Mouse (Mus musculus): ENCODE measurements at regions not wholly inside any gene's neighbourhood (a gene's known extent, or its start where the extent isn't known, plus 50 kb on each side); places are given as distances from the start of the nearest gene placed in this dataset.
A peak's percentile ranks its signal among the peaks of the same experiment; 100 is the strongest.
"Not testable (repeated sequence)": the region's sequence is repeated elsewhere in the genome, so short reads cannot be mapped to it uniquely, and the experiment has no call there.

- DNase-seq (ENCODE audit: low spot score), result peak; percentile 65
Observed at GRCm38 (mm10) chr1:164744955-164745608, 51.4 kb upstream of the Dpt start.

GRCm38 (mm10) chr1:164744499-164744898 lies 51.9 kb upstream of the Dpt start:
- no peak for DNase-seq (ENCODE audit: low spot score)

GRCm38 (mm10) chr1:164742897-164743296 lies 53.5 kb upstream of the Dpt start:
- not testable (repeated sequence) for DNase-seq (ENCODE audit: low spot score)

GRCm38 (mm10) chr1:164735646-164736045 lies 60.8 kb upstream of the Dpt start:
- DNase-seq (ENCODE audit: low spot score), result no peak

- no peak for DNase-seq (ENCODE audit: low spot score)
Observed at GRCm38 (mm10) chr1:164733741-164734140, 62.7 kb upstream of the Dpt start.

GRCm38 (mm10) chr1:164722054-164722453 lies 74.4 kb upstream of the Dpt start:
- DNase-seq (ENCODE audit: low spot score), result peak; percentile 26

- DNase-seq (ENCODE audit: low spot score), result no peak
Observed at GRCm38 (mm10) chr1:164714905-164715304, 81.5 kb upstream of the Dpt start.

- no peak for DNase-seq (ENCODE audit: low spot score)
Observed at GRCm38 (mm10) chr1:164713798-164714551, 82.5 kb upstream of the Dpt start.

GRCm38 (mm10) chr1:164712514-164712913 lies 83.9 kb upstream of the Dpt start:
- DNase-seq (ENCODE audit: low spot score), result no peak

GRCm38 (mm10) chr1:164704397-164705091 lies 91.9 kb upstream of the Dpt start:
- DNase-seq (ENCODE audit: low spot score), result peak; percentile 4

GRCm38 (mm10) chr1:164703560-164704131 lies 92.8 kb upstream of the Dpt start:
- DNase-seq (ENCODE audit: low spot score), result no peak

- DNase-seq (ENCODE audit: low spot score), result no peak
Observed at GRCm38 (mm10) chr1:164690055-164690454, 106.4 kb upstream of the Dpt start.

- DNase-seq (ENCODE audit: low spot score), result no peak
Observed at GRCm38 (mm10) chr1:164689311-164689710, 107.1 kb upstream of the Dpt start.

- DNase-seq (ENCODE audit: low spot score), result no peak
Observed at GRCm38 (mm10) chr1:164684437-164684836, 112.0 kb upstream of the Dpt start.

GRCm38 (mm10) chr1:164683788-164684187 lies 112.7 kb upstream of the Dpt start:
- no peak for DNase-seq (ENCODE audit: low spot score)

- no peak for DNase-seq (ENCODE audit: low spot score)
Observed at GRCm38 (mm10) chr1:164682867-164683599, 113.4 kb upstream of the Dpt start.

GRCm38 (mm10) chr1:164682426-164682825 lies 114.0 kb upstream of the Dpt start:
- DNase-seq (ENCODE audit: low spot score), result no peak

GRCm38 (mm10) chr1:164681582-164681981 lies 114.9 kb upstream of the Dpt start:
- no peak for DNase-seq (ENCODE audit: low spot score)

- no peak for DNase-seq (ENCODE audit: low spot score)
Observed at GRCm38 (mm10) chr1:164678303-164678702, 118.1 kb upstream of the Dpt start.

GRCm38 (mm10) chr1:164652244-164652643 lies 144.2 kb upstream of the Dpt start:
- no peak for DNase-seq (ENCODE audit: low spot score)

GRCm38 (mm10) chr1:164637901-164638462 lies 158.5 kb upstream of the Dpt start:
- DNase-seq (ENCODE audit: low spot score), result no peak

- no peak for DNase-seq (ENCODE audit: low spot score)
Observed at GRCm38 (mm10) chr1:164631679-164632078, 164.8 kb upstream of the Dpt start.
